Mouse (Mus musculus): ENCODE data around the gene Cep131.

The Cep131 gene

DNA sequence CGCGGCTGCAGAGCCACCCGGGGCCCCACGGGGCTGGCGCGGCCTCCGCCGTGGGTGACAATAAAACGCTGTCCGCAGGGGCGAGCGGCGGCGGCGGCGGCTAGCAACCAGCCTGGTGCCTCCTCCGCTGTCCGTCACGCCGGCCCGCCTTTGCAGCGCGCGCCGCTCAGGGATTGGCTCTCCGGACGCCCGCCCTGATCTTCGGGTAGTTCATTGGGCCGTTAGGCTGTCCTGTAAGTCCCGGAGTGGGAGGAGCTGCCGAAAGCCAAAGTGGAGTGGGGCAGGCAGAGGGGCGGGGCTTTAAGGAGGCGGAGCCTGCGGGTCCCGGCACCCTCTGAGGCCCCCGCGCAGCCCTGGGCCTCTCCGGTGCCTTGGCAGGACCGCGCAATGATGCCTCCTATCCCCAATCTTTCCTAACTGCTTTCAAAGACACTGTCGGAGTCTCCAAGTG lies at the start of gene Cep131:
Gene Cep131, minus strand, starts transcription at position 126 of the 451 bp plus-strand sequence.
- DNase-seq (ENCODE audit: low read depth, low spot score), result peak; percentile 98

DNA sequence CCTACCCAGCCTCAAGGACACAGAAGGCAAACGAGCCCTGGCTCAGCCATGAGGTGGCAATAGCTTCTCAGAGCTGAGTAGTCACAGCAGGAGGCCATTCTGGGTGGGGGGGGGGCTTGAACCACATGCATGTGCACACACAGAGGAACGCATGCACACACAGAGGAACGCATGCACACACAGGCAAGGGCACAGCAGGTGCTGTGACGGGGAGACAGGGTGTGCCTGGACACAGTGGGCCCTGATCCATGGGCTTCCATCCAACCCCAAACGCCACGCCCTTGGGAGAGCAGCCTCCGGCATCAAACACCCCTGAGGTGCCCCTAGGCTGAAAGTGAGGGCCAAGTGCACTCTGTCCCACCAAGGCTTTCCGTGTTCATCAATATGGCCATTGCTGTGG lies 49.6 kb upstream of the Cep131 start:
- no peak for DNase-seq (ENCODE audit: low read depth, low spot score)

DNA sequence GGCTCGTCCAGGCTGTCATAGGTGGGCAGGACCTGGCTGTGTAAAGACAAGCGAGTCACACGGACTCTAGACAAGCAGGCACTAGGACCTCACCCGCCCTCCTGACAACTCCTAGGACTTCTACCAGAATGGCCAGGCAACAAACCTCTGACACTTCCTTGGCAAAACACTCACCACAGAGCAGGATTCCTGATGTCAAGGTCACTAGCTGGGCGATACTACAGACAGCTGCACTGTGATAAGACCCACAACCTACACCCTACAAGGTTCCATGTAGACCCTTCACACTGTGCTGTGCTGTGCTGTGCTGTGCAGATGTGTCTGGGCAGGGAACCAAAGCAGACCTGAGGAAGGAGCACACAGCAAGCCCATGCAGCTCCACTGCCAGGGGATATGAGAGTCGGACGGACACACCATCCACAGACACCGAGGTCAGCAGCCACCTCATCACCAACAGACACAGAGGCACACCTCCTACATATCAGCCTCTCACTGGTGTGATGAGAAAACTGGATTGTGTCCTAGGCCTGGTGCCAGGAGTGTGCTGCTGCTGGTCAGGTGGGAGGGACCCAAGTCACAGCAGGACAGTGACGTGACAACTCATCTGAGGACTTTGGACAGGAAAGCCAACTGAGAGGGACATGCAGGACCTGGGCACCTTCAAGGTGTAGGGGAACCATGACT lies 48.4 kb upstream of the Cep131 start:
- DNase-seq (ENCODE audit: low read depth, low spot score), result no peak

DNA sequence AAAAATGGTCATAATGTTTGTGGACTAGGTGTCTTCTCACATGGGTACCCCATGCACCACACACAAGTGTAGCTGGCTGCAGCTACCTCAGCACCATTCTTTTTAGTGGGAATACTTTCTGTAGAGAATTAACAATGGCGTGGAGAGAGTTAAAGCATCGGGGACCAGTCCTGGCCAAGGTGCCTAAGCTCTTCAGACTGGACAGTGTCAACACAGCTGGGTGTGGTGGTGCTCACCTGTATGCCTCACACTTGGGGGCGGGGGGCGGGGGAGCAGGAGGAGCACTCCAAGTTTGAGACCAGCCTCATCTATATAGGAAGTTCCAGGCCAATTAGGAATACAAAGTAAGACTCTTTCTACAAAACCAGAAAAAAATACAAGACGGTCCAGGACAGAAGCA lies 47.5 kb upstream of the Cep131 start:
- no peak for DNase-seq (ENCODE audit: low read depth, low spot score)

DNA sequence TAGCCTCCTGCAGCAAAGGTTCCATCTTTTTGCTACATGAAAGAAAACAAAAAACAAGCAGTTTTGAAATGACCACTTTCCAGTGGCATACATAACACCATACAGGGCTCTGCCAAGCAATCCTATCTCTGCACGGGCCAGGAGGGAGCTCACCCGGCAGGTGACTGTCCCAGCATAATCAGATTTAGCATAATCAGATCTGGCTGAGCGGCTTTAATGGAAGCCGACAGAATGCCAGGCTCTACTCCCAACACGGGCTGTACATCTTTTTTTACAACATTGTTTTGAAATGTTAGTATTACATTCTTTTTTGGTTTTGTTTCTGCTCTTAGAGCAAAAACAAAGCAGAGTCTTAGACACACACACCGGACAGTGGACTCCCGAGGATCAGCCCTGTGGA lies 42.7 kb upstream of the Cep131 start:
- no peak for DNase-seq (ENCODE audit: low read depth, low spot score)

DNA sequence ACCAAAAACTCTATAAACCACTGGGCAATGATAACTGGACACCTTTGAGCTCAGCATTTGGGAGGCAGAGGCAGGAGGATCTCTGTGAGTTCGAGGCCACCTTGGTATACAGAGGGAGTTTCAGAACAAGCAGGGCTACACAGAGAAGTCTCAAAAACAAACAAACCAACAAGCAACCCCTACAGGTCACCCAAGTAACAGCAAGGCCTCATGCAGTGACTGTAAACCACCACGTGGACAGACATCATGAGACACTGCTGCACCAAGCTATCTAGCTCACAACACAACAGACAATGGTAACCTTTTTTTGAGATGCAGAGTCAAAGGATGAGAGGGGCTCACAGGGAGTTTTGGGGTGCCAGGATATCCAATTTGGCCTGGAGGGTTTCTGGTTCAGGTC lies 40.2 kb upstream of the Cep131 start:
- peak; percentile 68 for DNase-seq (ENCODE audit: low read depth, low spot score)

DNA sequence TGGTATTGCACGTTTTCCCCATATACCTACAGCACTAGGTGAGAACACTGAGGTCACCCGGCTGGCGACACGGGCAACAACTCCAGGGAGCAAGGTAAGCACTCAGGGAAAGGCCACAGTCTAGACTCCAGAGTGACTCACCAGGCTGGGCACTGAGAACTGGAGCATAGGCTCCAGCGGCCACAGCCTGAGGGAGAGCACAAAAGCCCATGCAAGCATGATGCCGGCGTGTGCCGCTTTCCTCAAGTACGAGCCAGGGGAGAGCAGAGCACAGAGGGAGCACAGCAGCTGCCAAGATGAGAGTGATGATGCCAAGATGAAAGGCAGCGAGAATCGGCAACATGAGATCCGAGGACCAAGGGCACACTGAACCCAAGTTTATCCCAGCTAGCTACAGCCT lies 35.5 kb upstream of the Cep131 start:
- no peak for DNase-seq (ENCODE audit: low read depth, low spot score)

DNA sequence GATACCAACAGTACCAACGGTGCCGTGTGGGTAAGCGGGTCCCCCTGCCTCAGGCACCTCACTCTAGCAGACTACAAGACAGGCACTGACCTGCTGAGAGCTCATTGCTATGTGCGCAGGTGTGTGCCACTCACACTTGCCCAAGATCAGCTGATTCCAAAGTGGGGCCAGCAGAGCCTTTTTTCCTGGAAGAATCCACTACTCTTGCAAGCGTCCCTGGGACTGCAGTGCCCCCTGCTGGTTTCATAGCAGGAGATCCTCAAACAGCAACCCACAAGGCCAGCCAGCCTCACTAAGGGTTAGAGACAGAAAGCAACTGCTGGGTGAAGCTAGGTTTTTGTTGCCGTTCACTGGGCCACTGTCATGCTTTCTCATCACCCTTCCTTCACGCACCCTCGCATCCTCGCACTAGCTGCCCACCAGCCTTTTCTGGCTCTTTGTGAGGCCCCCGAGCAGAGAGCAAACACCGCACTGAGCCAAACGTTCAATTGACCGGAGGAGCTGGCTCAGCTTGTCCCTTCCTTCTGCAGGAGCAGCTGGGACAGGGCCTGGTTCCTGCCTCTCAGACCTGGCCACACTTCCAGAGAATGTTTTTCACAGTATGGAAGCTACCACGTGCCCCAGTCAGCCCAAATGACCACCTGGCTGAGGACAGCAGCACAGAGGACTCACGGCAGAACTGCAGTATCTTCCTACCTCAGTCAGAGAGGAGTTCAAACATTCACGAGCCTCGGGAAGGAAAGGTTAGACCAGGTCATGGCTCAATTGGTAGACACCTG lies 34.2 kb upstream of the Cep131 start:
- peak; percentile 81 for DNase-seq (ENCODE audit: low read depth, low spot score)

DNA sequence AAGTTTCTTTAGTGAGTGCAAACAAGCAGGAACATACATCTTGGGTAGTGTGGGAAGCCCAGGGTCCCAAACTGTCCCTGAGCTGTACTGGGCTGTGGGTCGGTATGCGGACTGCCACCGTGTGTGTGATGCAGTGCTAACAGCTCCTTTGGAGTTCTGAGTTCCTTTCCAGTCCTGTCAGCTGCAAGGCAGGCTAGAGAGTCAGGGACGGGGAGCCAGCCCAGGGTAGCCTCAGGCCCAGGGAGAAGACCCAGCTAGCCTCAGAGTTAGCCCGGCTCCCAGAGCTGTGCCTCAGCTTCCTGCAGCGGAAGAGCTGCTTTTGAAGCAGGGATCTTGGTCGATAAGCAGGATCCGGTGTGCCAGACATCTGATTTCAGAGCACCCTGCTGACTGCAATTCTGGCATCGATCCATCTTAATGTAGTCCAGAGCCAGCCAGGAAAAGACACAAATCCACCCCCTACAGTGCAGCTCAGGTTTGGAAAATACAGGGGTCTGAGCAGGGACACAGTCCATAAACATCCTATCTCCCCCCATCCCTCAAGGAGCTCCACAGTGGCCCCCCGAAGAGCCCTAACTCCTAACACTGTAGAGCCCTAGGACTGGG lies 33.4 kb upstream of the Cep131 start:
- DNase-seq (ENCODE audit: low read depth, low spot score), result no peak

DNA sequence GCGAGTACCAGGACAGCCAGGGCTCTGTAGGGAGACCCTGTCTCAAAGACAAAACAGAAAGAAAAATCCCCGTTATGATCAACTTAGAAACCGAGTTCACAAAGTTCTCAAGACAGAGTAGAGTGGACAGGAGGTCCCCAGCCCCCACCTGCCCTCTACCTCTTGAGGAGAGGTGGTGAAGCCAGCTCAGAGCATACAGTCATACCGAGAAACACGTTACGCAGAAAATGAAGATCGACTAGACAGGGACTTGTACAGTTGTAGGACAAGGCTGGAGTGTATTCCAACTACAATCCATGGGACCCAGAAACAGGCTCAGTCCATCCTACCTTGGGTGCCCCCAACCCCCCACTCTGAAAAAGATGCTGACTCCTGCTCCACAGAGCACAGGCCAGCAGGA lies 32.5 kb upstream of the Cep131 start:
- DNase-seq (ENCODE audit: low read depth, low spot score), result no peak

DNA sequence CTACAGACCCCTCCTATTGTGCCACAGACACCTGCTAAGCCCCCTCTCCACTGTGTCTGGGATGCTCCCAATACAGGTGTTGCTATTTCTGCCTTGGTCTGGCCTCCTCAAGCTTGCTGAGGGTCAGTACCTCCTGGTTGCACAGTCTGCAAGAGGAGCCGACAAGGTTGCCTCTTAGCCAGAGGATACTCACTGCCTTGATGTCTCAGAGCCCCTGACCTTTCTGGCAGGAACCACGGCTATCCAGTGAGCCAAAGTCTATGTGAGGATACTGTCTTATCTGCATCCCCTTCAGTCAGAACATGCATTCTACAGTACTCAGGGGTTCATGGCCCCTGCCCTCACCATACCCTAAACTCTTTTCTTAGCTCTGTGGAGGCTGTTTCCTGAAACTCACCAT lies 31.0 kb upstream of the Cep131 start:
- DNase-seq (ENCODE audit: low read depth, low spot score), result no peak

DNA sequence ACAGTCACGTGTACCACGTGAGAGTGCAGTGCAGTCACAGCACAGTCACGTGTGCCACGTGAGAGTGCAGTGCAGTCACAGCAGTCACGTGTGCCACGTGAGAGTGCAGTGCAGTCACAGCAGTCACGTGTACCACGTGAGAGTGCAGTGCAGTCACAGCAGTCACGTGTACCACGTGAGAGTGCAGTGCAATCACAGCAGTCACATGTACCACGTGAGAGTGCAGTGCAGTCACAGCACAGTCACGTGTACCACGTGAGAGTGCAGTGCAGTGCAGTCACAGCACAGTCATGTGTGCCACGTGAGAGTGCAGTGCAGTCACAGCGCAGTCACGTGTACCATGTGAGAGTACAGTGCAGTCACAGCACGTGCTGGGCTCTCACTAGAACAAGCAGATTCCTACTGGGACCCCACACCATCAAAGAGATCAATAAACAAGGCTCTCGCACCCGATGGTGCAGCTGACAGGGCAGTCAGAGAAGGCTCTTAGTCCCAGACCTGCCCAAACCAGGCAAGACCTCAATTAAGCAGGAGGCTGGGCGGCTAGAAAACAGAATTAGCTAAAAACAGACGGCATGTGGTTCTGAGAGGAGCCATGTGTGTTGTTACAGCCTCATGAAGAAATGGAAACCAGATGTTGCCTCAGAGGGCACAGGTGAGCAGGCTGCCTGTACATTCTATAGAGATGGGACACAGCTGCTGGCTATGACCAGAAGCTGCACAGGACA lies 28.0 kb upstream of the Cep131 start:
- DNase-seq (ENCODE audit: low read depth, low spot score), result no peak

DNA sequence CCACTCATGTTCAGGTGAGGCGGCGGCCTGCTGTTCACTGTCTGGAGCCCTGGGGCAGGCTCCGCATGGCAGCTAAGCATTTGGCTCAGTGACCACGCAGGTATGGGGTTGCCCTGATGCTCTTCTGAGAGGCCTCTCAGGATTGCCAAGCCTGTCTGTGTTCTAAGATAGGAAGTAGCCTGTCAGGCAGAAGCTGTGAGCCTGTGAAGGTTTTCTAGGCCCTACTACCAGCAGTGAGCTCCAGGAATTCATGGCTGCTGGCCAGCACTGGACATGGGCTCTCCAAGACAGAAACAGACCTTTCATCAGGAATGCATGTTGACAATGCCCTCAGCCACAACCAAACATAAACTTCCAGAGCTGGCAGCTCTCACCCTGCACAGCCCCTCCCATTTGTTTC lies 25.5 kb upstream of the Cep131 start:
- no peak for DNase-seq (ENCODE audit: low read depth, low spot score)

DNA sequence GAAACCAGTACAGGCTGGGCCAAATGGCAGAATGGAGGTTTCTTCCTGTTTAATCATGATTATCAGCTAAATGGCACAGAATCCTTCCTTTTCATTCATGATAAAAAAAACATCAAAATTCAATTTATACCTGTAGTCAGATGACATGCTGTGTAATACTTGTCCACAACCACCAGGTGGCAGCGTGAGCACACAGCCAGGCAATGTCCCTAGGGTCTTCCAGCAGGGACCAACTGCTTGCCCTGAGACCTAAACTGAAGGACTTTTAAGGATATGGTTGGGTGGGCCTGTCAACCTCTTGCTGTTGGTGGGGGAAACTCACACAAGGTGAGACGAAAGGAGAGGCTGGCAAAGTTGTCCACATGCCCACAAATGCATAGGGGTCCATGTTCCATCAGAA lies 24.4 kb upstream of the Cep131 start:
- DNase-seq (ENCODE audit: low read depth, low spot score), result peak; percentile 73

DNA sequence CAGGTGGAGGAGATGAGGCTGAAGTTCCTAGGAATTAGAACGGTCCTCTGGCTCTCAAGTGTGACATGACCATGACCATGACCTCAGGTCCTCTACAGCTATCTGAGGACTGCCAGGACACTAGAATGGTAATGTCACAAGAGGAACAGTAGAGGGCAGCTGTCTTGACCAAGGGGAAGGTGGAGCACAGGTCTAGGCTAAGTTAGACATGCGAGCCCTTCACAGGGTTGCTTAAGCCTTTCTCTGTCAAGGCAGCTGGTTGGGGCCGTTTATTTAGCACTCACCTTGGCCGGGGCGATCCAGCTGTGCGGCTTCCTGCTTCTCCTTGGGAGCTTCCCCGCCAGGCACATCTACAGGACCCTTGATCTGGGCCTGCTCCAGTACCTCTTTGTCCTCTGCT lies 23.9 kb upstream of the Cep131 start:
- peak; percentile 56 for DNase-seq (ENCODE audit: low read depth, low spot score)

DNA sequence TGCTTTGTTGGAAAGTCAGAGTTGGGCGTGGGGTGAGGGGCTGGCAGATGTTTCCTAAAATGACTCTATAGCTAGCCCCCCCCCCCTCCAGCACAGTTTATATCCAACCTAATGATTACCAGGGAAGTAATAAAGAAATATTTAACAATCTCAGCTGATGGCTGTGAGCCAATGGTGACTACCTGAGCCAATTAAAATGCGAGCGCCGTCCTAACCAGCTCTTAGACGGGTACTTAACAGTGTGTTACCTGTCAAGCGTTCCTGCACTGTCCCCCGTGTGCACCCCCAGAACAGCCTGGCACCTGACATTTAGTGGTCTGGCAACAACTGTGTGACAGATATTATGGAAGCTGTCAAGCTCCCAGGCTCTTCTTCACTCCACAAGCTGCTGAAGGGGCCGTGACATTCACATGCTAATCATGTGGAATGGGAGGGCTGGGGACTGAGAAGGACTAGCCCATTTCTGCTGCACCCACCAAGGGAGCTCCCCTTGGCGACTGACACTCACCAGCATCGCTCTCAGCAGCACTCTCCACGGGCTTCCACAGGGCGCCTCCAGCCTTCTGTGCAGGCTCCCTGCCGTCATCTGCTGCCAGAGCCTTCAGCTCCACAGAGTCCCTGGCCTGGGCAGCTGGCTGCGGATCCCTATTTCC lies 23.1 kb upstream of the Cep131 start:
- DNase-seq (ENCODE audit: low read depth, low spot score), result peak; percentile 57

DNA sequence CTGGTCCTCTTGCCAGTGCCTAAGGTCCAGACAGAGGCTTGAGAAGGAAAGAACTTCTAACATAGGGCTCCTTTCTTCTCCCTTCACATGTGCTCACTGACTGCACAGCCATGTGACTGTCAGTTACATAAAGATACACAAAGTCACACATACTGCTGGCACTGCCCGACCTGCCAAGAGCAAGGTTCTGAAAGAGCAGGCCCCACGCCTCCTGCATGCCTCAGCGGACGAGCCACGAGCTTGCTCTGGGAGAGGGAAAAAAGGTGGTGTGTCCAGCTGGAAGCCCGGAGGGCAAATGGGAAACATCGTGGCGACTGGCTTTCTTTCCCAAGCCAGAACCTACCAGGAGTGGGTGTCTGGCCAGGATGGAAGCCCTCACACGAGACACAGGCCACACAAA lies 21.2 kb upstream of the Cep131 start:
- DNase-seq (ENCODE audit: low read depth, low spot score), result no peak

DNA sequence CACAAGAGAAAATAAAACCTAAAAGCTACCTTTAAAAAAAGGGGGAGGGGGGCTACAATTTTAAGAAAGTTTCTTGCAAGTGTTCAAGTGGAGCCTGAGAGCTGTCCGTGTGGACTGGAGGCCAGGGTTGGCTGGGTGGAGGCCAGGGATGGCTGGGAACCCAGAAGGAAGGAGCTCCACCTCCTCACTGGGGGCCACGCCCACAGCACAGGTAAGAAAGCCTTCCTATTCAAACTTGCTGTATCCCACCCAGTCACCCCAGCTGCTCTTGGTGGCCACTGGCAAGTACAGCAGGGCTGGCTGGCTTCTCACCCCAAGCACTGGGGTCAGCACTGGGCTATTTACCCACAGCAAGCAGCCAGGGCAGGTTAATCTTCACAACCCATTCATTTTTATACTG lies 20.4 kb upstream of the Cep131 start:
- DNase-seq (ENCODE audit: low read depth, low spot score), result no peak

DNA sequence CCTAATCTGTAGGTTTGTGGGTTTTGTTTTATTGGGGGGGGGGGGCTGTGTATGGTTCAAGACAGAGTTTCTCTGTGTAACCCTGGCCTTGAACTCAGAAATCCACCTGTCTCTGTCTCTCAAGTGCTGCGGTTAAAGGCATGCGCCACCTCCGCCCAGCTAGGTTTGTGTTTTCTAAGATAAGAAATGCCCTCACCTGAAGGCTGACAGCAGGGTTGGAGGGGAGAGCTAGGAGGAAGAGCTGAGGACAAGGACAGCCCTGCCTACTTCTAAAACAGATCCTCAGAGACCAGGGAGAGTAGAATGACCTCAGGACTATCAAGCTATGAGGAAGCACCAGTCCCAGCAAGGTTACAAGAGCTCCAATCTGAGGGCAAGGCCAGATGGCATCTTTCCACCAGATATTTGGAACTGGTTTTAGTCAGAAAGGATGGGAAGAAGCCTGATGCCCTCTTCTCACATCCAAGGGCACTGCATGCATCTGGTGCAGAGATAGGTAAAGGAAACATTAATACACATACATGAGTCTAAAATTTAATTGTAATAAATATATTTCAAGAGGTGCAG lies 16.9 kb upstream of the Cep131 start:
- DNase-seq (ENCODE audit: low read depth, low spot score), result no peak

DNA sequence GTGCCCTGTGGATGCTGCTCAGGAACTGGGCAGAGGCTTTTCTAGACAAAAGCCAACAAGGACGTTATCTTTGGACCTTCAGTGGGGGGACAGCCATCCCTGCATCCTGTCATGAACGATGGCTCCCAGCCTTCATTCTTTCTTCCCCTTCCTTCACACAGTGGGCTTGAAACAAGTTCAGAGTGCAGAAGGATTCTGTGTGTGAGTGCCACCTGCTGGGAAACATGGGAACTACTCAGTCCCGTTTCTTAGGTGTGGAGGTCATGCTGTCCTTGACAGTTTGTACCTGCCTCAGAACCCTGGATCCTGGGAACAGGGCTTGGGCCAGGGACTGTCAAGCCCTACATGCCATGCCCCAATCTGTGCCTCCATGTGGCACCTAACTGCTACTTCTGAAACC lies 14.4 kb upstream of the Cep131 start:
- DNase-seq (ENCODE audit: low read depth, low spot score), result peak; percentile 92

Data from ZHBTc4 (cell line).